Mouse (Mus musculus): Measurements from ENCODE around the gene Rin3. TPM values are rescaled to one million over a fixed set of nuclear protein-coding genes. Genes with fewer than 3 reads are reported as not detected.

Gene Rin3
- 1 to 10 TPM; 2.7 to 5.3 (median 4.9) TPM for total RNA-seq (2022)

GRCm38 (mm10) chr12:102282763-102283482 is at the start of gene Rin3:
TSS of gene Rin3 (plus strand) at chr12:102283048.
- no peak for DNase-seq (ENCODE audit: low spot score in 2 of 2)

- no peak for DNase-seq (ENCODE audit: low spot score in 2 of 2)
Observed at GRCm38 (mm10) chr12:102235551-102235950, 47.3 kb upstream of the Rin3 start.

GRCm38 (mm10) chr12:102236317-102236716 is 46.5 kb upstream of the Rin3 start:
- no peak for DNase-seq (ENCODE audit: low spot score in 2 of 2)

- DNase-seq (ENCODE audit: low spot score in 2 of 2): no peak
Observed at GRCm38 (mm10) chr12:102242076-102242722, 40.6 kb upstream of the Rin3 start.

- DNase-seq (ENCODE audit: low spot score in 2 of 2): no peak
Observed at GRCm38 (mm10) chr12:102243915-102244314, 38.9 kb upstream of the Rin3 start.

GRCm38 (mm10) chr12:102246226-102246625 is 36.6 kb upstream of the Rin3 start:
- no peak for DNase-seq (ENCODE audit: low spot score in 2 of 2)

- DNase-seq (ENCODE audit: low spot score in 2 of 2): peak in 1 of 2 experiments; percentile 67
Observed at GRCm38 (mm10) chr12:102248104-102248503, 34.7 kb upstream of the Rin3 start.

GRCm38 (mm10) chr12:102250316-102250715 is 32.5 kb upstream of the Rin3 start:
- DNase-seq (ENCODE audit: low spot score in 2 of 2): no peak

- peak in 1 of 2 experiments; percentile 66 for DNase-seq (ENCODE audit: low spot score in 2 of 2)
Observed at GRCm38 (mm10) chr12:102251070-102251469, 31.8 kb upstream of the Rin3 start.

GRCm38 (mm10) chr12:102251985-102252384 is 30.9 kb upstream of the Rin3 start:
- peak in 1 of 2 experiments; percentile 40 for DNase-seq (ENCODE audit: low spot score in 2 of 2)

- DNase-seq (ENCODE audit: low spot score in 2 of 2): no peak
Observed at GRCm38 (mm10) chr12:102252525-102252924, 30.3 kb upstream of the Rin3 start.

GRCm38 (mm10) chr12:102255012-102255411 is 27.8 kb upstream of the Rin3 start:
- DNase-seq (ENCODE audit: low spot score in 2 of 2): no peak

GRCm38 (mm10) chr12:102258522-102259112 is 24.2 kb upstream of the Rin3 start:
- no peak for DNase-seq (ENCODE audit: low spot score in 2 of 2)

GRCm38 (mm10) chr12:102261933-102262396 is 20.9 kb upstream of the Rin3 start:
- no peak for DNase-seq (ENCODE audit: low spot score in 2 of 2)

- no peak for DNase-seq (ENCODE audit: low spot score in 2 of 2)
Observed at GRCm38 (mm10) chr12:102262809-102263208, 20.0 kb upstream of the Rin3 start.

GRCm38 (mm10) chr12:102263249-102263648 is 19.6 kb upstream of the Rin3 start:
- no peak for DNase-seq (ENCODE audit: low spot score in 2 of 2)

GRCm38 (mm10) chr12:102266433-102266832 is 16.4 kb upstream of the Rin3 start:
- no peak for DNase-seq (ENCODE audit: low spot score in 2 of 2)

- no peak for DNase-seq (ENCODE audit: low spot score in 2 of 2)
Observed at GRCm38 (mm10) chr12:102269144-102269543, 13.7 kb upstream of the Rin3 start.

- no peak for DNase-seq (ENCODE audit: low spot score in 2 of 2)
Observed at GRCm38 (mm10) chr12:102270776-102271405, 12.0 kb upstream of the Rin3 start.

- DNase-seq (ENCODE audit: low spot score in 2 of 2): no peak
Observed at GRCm38 (mm10) chr12:102271447-102271846, 11.4 kb upstream of the Rin3 start.

GRCm38 (mm10) chr12:102275833-102276443 is 6.9 kb upstream of the Rin3 start:
- DNase-seq (ENCODE audit: low spot score in 2 of 2): no peak

Measured in left cerebral cortex, adult 8-10 months (tissue).